Mouse (Mus musculus) neural tube, embryonic 15.5 days (tissue): ENCODE measurements around the gene Sipa1l2. TPM values are rescaled to one million over a fixed set of nuclear protein-coding genes. Genes with fewer than 3 reads are reported as not detected.
A peak's percentile ranks its signal among the peaks of the same experiment; 100 is the strongest.

ENCODE experiments used
- ATAC-seq: fragments of 200-750 bp; cut with Nextera tagmentation; 2 replicates; pipeline ENCODE4 v1.8.0; 2017; ENCODE audit warnings: mild to moderate bottlenecking, moderate TSS enrichment, moderate library complexity; ENCODE audit not compliant: low FRiP score
- H3K27ac ChIP-seq: fragments of 300-500 bp; sonication (generic); replicated peaks from 2 replicates; pipeline ENCODE4 v1.5.1; 2015; ENCODE audit warnings: mild to moderate bottlenecking, inconsistent platforms
- H3K27me3 ChIP-seq: fragments of 300-500 bp; sonication (generic); replicated peaks from 2 replicates; pipeline ENCODE4 v1.6.1; 2015; ENCODE audit warnings: inconsistent platforms
- H3K36me3 ChIP-seq: fragments of 300-500 bp; sonication (generic); 2 replicates; pipeline ENCODE4 v1.6.1; 2015; ENCODE audit warnings: inconsistent platforms
- H3K4me1 ChIP-seq: fragments of 300-500 bp; sonication (generic); 2 replicates; pipeline ENCODE4 v1.6.1; 2015; ENCODE audit warnings: inconsistent platforms
- H3K4me2 ChIP-seq: fragments of 300-500 bp; sonication (generic); 2 replicates; pipeline ENCODE4 v1.6.1; 2015; ENCODE audit warnings: inconsistent platforms, mild to moderate bottlenecking, moderate library complexity
- H3K4me3 ChIP-seq: fragments of 300-500 bp; sonication (generic); replicated peaks from 2 replicates; pipeline ENCODE4 v1.5.1; 2015; ENCODE audit warnings: mild to moderate bottlenecking, inconsistent platforms
- H3K9ac ChIP-seq: fragments of 300-500 bp; sonication (generic); replicated peaks from 2 replicates; pipeline ENCODE4 v1.6.1; 2015; ENCODE audit warnings: mild to moderate bottlenecking, inconsistent platforms
- H3K9me3 ChIP-seq: fragments of 300-500 bp; sonication (generic); replicated peaks from 2 replicates; pipeline ENCODE4 v1.6.1; 2016; ENCODE audit warnings: inconsistent platforms
- WGBS: fragments of 180-500 bp; shearing (Covaris S2); methylation state at CpG from one replicate; pipeline ENCODE4 v1.1.7; 2015; ENCODE audit warnings: mixed read lengths; 5-methylcytosine and 5-hydroxymethylcytosine counted together
- polyA plus RNA-seq: library from polyadenylated mRNA; unstranded; fragments of >200 nt; fragmentation: Nextera tagmentation; extraction: Ambion mirVana; gene quantifications from 2 replicates; pipeline ENCODE4 v1.2.1, GENCODE M21; 2015

Gene Sipa1l2
- polyA plus RNA-seq, 1 experiment from 2014 or later, result 16.3 TPM

DNA sequence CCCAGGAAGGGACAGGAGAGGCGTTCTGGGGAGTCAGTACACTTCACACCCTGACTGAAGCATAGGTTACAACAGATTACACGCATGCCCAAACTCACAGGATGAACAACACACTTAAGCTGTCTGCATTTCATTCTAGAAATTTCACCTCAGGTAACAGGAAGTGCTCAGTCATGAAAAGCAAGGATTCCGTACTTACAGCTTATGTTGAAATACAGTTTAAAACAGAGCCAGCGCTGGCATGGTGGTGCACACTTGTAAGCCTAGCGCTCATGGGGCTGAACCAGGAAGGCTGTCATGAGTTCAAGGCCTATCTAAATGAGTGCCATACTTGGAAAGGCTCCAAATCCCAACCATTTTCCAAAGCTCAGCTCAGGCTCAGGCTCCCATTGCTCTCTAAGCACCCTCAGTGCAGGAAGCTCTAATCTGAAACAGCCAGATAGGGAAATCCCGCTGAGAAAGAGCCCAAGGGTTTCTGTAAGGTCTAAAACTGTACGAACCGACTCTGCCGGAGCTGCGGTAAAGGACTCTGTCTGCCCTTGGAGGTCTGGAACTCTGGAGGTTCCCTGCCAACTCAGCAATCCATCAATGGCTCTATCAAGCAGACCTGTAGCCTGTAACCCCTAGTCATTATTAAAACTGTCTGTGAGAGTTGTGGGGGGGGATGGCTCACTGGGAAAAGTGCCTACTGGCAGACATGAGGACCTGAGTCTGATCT, 12.1 kb downstream of the Sipa1l2 start:
- WGBS, result 57% methylated on average over 10 of the region's 10 CpGs
- H3K4me1 ChIP-seq, result peaks cover 57% of the 10 kb centered on the region
- H3K27ac ChIP-seq, result 0 out of 2 replicates have a peak overlapping the region, but pooled peaks have one; percentile 77
- no peaks in the 10 kb centered on the region for H3K27me3 ChIP-seq
- H3K9me3 ChIP-seq, result no peaks in the 10 kb centered on the region
- no peak overlapping the region for H3K4me2 ChIP-seq
- H3K4me3 ChIP-seq, result no peak overlapping the region
- no peaks in the 10 kb centered on the region for H3K36me3 ChIP-seq
- no peak for ATAC-seq
- no peak overlapping the region; the same call in 1 of the 2 replicates for H3K9ac ChIP-seq

DNA sequence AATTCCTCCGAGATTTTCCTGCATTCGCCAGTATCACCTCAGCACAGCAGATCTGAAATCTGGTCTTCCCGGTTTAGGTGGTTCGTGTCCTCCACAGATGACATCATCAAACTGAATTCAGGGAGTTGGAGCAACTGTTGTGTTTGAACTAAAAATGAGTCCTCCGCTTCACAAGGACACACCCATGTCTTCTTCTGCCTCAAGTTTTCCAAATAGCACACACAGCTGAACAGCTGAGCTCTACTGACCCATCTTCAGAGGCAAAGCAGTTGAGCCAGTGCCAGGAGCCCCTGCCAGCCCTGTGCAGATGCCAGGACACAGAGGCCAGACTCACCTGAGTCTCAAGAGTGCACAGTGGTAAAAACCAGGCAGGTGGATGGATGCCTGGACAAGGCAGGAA, 12.9 kb downstream of the Sipa1l2 start:
- Histone ChIP-seq H3K36me3 (no peaks in the 10 kb centered on the region), H3K27ac (no peak overlapping the region), H3K9ac (no peak overlapping the region), H3K4me2 (no peak overlapping the region), H3K4me3 (no peak overlapping the region), H3K9me3 (no peaks in the 10 kb centered on the region), H3K4me1 (peaks cover 53% of the 10 kb centered on the region), H3K27me3 (no peaks in the 10 kb centered on the region)
- WGBS, result 89% methylated on average over 5 of the region's 5 CpGs
- no peak for ATAC-seq

DNA sequence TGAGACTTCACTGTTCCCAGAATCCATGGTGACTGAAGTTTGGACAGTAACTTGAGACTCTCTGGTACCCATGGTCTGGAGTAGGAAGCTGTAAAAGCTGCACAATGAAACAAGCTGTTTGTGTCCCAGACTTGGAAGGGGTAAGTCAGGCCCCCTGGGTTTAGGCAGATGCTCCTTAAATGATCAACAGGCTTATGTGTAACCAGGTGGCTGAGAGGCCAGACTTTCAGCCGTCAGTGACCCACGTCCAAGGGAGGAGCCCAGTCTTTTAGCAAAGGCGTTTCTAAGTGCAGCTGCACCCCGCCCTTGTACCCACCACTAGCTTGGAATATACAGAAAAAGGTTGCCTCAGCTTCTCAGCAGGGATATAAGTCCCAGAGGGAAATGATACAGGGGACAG, 19.0 kb downstream of the Sipa1l2 start:
- H3K9ac ChIP-seq, result no peak overlapping the region
- H3K27me3 ChIP-seq, result no peaks in the 10 kb centered on the region
- H3K4me2 ChIP-seq, result no peak overlapping the region
- WGBS, result 46% methylated on average over 4 of the region's 4 CpGs
- H3K27ac ChIP-seq, result no peak overlapping the region
- peaks cover 17% of the 10 kb centered on the region for H3K4me1 ChIP-seq
- H3K36me3 ChIP-seq, result no peaks in the 10 kb centered on the region
- no peak for ATAC-seq
- no peaks in the 10 kb centered on the region for H3K9me3 ChIP-seq
- H3K4me3 ChIP-seq, result no peak overlapping the region

DNA sequence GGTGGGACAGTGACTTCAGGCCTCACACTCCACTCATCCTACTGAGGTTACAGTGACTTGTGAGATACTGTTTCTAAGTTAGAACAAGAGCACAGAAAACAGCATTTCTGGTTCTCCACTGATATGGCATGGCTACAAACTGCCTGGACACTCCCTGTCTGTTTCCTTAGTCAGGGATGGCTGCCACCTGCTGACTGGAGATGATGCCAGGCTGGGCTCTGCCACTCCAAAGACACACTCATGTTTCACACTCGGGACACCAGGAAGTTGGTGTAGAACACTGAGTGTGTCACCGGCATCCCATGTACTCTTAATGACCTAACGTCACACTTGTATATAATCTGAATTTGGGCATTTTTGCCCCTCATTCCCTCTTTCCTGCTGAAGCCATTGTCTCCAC, 22.3 kb downstream of the Sipa1l2 start:
- Histone ChIP-seq H3K27ac (no peak overlapping the region), H3K4me3 (no peak overlapping the region), H3K9me3 (no peaks in the 10 kb centered on the region), H3K27me3 (no peaks in the 10 kb centered on the region), H3K36me3 (no peaks in the 10 kb centered on the region), H3K4me1 (peaks cover 29% of the 10 kb centered on the region), H3K9ac (no peak overlapping the region), H3K4me2 (no peak overlapping the region)
- ATAC-seq, result no peak
- 59% methylated on average over 3 of the region's 3 CpGs for WGBS

DNA sequence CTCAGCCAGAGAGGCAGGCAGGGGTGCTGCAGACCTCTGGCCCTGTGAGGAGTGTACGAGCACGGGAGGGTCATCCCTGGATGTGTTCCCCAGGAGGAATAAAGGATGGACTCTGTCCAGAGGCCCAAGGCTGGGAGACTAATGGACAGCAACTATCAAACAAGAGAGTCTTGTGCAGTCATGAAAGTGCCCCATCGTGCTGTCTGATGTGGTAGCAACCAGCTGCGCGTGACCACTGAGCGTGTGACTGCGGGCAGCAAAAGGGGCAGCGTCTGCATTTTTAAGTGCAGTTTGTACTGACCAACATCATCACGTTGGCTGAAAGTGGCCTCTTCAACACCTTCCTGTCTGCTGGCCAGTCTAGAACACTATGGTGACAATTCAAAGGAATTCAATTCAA, 23.7 kb downstream of the Sipa1l2 start:
- H3K36me3 ChIP-seq, result no peaks in the 10 kb centered on the region
- no peak overlapping the region for H3K4me2 ChIP-seq
- no peaks in the 10 kb centered on the region for H3K9me3 ChIP-seq
- no peak overlapping the region for H3K27ac ChIP-seq
- no peaks in the 10 kb centered on the region for H3K27me3 ChIP-seq
- 90% methylated on average over 9 of the region's 9 CpGs for WGBS
- no peak overlapping the region for H3K4me3 ChIP-seq
- H3K9ac ChIP-seq, result no peak overlapping the region
- no peak for ATAC-seq
- H3K4me1 ChIP-seq, result peaks cover 30% of the 10 kb centered on the region

DNA sequence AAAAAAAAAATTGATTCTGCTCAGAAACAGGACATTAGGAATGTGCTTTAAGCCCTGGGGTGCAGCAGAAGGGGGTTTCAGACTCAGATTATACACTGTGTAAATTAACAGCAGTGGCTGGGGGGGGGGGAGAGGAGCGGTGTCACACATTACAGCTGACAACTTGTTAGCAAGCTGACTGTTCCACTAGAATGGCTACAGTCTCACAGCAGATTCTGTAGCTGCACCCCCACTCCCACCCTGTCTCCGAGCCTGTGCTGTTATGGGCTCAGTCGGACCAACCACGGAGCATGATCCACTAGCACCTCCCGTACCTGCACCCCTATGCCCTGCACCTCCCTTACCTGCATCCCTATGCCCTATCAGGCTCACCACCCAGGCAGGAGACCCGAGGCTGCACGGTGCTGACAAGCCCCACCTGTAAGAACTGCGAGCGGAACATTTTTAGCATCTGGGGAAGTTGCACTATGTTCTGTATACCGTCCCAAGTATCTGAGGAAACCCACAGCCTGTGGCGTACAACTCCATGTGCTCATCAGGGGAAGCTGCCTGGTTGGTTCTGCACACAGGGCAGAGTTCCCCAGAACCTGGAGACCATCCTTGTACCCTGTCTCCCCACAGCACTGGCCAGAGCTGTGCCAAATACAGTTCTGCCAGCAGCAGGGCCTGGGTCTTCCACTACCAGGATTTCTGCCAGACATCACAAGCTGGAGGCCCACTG, 26.6 kb downstream of the Sipa1l2 start:
- Histone ChIP-seq H3K9ac (no peak overlapping the region), H3K27ac (no peak overlapping the region), H3K27me3 (no peaks in the 10 kb centered on the region), H3K4me1 (peaks cover 25% of the 10 kb centered on the region), H3K36me3 (no peaks in the 10 kb centered on the region), H3K4me3 (no peak overlapping the region), H3K9me3 (no peaks in the 10 kb centered on the region), H3K4me2 (no peak overlapping the region)
- ATAC-seq, result no peak
- WGBS, result 80% methylated on average over 11 of the region's 11 CpGs

DNA sequence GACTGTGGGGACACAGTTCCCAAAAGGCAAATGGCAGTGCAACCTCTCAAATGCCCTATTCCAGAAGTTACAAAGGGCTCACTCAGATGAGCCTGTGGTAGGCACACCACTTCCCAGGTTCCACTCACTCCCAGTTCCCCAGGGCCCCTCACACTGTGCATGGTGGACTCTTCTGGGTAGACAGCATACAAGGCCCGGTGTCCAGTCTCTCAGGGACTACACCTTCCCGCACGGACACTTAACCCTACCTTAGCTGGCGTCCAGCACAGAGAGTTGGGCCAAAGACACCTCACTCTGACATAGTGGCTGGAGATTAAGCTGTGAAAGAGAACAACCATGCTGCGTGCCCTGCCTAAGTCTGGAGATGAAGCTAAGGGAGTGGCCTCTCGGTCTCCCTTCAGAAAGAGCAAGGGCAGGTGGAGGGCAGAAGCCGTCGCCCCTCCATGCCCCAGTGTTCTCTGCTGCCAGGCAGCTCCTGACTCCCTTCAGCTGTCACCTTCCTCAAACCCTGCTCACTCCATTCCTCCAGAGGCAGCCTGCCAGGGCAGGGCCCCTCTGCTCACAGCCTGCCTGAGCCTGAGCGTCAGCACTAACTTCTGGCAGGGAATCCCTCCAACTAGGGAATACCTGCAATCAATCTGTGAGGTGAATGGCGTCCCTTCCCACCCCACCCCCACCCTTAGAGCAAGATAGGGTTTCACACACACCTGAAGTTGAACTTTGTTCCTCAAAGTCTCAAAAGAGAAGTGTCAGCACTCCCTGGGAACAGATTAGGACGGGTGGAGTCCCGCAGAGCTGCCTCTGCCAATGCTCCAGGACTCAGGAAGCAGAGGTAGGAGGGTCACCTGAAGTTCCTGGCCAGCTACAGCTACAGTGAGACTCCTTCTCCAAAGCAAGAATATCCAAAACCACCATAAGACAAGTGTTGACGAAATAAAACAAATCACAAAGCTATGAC, 30.3 kb downstream of the Sipa1l2 start:
- Histone ChIP-seq H3K4me3 (no peak overlapping the region), H3K4me2 (no peak overlapping the region), H3K27me3 (no peaks in the 10 kb centered on the region), H3K9me3 (no peaks in the 10 kb centered on the region), H3K9ac (no peak overlapping the region), H3K27ac (no peak overlapping the region), H3K4me1 (peaks cover 25% of the 10 kb centered on the region), H3K36me3 (peaks cover 6% of the 10 kb centered on the region; the same call in 1 of the 2 replicates)
- ATAC-seq, result no peak
- WGBS, result 81% methylated on average over 13 of the region's 13 CpGs

DNA sequence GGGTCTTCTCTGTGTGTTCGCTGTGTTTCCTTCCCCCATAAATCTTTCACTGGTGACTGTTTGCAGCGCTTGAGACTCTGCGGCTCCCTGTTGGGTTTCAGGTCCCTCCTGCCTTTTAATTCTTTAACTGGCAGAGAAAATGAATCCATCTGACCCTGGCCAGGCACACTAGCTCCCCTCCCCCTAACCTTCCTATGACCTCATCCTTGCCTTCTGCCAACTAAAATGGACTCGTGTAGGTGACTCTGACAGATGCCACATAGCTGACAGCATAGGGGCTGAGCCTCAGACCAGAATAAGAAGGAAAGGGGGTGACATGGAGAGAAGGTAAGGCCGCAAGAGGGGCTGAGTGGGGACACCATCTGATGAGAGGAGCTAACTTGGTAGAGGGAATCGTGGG, 31.3 kb downstream of the Sipa1l2 start:
- Histone ChIP-seq H3K4me3 (no peak overlapping the region), H3K4me1 (peaks cover 30% of the 10 kb centered on the region), H3K36me3 (peaks cover 6% of the 10 kb centered on the region; the same call in 1 of the 2 replicates), H3K27ac (0 out of 2 replicates have a peak overlapping the region, but pooled peaks have one; percentile 10), H3K4me2 (no peak overlapping the region), H3K9me3 (no peaks in the 10 kb centered on the region), H3K27me3 (no peaks in the 10 kb centered on the region), H3K9ac (no peak overlapping the region)
- ATAC-seq, result no peak
- 34% methylated on average over 6 of the region's 6 CpGs for whole genome bisulfite sequencing

DNA sequence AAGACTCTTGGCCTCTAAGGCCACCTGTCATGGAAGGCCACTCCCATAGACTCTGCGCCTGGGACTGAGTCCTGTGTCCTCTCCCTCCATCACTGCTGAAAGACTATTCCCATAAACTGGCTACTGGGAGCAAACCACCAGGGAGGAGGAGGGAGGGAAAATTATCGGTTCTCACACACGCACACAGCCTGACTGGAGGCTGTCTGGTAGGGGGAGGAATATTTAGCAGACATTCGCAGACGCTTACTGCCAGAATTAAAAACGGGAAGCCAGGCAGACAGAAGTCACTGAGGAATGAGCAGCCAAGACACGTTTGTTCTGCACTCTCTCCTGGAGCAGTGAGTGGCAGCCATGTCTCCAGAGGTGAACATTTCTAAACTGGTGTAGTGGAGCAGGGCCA, 35.9 kb downstream of the Sipa1l2 start:
- H3K27me3 ChIP-seq, result no peaks in the 10 kb centered on the region
- H3K9ac ChIP-seq, result no peak overlapping the region
- H3K4me1 ChIP-seq, result peaks cover 52% of the 10 kb centered on the region
- H3K9me3 ChIP-seq, result no peaks in the 10 kb centered on the region
- WGBS, result 38% methylated on average over 7 of the region's 7 CpGs
- H3K4me3 ChIP-seq, result no peak overlapping the region
- H3K4me2 ChIP-seq, result no peak overlapping the region
- H3K36me3 ChIP-seq, result peaks cover 6% of the 10 kb centered on the region; the same call in 1 of the 2 replicates
- no peak for ATAC-seq
- no peak overlapping the region for H3K27ac ChIP-seq

DNA sequence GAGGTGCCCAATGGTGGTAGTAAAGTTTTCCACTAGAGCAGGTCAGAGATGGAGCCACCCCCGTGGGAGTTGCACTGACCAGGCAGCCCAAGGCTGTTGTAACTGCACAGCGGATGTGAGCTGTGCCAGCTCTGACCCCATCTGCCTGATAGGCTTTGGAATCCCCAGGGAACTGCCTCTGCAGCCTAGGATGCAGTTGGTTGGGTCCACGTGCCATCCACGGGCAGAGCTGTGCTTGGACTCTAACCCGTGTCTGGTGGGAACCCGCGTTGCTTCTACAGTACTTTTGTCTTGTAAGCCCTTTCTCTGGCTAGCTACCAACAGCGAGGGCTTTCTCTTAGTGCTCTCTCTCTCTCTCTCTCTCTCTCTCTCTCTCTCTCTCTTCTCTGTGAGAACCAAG, 36.7 kb downstream of the Sipa1l2 start:
- no peak overlapping the region for H3K9ac ChIP-seq
- WGBS, result 44% methylated on average over 8 of the region's 8 CpGs
- H3K4me3 ChIP-seq, result no peak overlapping the region
- H3K27ac ChIP-seq, result no peak overlapping the region
- H3K9me3 ChIP-seq, result no peaks in the 10 kb centered on the region
- H3K4me1 ChIP-seq, result peaks cover 56% of the 10 kb centered on the region
- H3K36me3 ChIP-seq, result peaks cover 6% of the 10 kb centered on the region; the same call in 1 of the 2 replicates
- H3K4me2 ChIP-seq, result no peak overlapping the region
- ATAC-seq, result no peak
- no peaks in the 10 kb centered on the region for H3K27me3 ChIP-seq

DNA sequence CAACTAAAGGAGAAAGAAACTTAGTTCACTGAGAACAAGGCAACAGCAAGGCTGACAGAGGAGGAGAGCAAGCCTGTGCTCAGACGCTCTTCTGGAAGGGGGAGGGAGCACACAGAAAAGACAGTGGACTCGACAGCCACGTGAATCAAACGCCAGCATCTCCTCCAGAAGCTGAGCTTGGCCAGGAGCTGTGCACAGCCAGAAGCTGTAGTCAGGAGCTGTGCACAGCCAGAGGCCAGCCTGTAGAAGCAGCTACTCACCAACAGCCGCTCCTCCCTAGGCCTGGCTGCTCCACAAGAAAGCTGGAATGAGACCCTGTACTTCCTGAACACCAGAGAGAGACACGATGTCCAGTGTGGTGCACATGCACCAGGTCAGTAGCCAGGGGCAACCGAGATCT, 37.4 kb downstream of the Sipa1l2 start:
- Histone ChIP-seq H3K9ac (no peak overlapping the region), H3K27ac (0 out of 2 replicates have a peak overlapping the region, but pooled peaks have one; percentile 15)

More for the DNA sequence above, 37.4 kb downstream of the Sipa1l2 start:
- Histone ChIP-seq H3K4me2 (no peak overlapping the region), H3K27me3 (no peaks in the 10 kb centered on the region), H3K4me3 (no peak overlapping the region), H3K36me3 (0 out of 2 replicates have a peak, but pooled peaks cover under 1% of the 10 kb centered on the region), H3K4me1 (peaks cover 64% of the 10 kb centered on the region), H3K9me3 (no peaks in the 10 kb centered on the region)
- 35% methylated on average over 7 of the region's 7 CpGs for WGBS
- ATAC-seq, result no peak
